Mouse (Mus musculus): ENCODE measurements at regions not wholly inside any gene's neighbourhood (a gene's known extent, or its start where the extent isn't known, plus 50 kb on each side); places are given as distances from the start of the nearest gene placed in this dataset.

GRCm38 (mm10) chr12:106445976-106446375, 435.9 kb downstream of the Vrk1 start:
- Histone ChIP-seq H3K9me3 (ENCODE audit: control insufficient read depth, low read length) (no peaks in the 10 kb centered on the region; the same call in 1 of the 2 replicates), H3K27me3 (ENCODE audit: control insufficient read depth, insufficient read depth, low read length) (no peaks in the 10 kb centered on the region), H3K9ac (ENCODE audit: low read length) (no peak overlapping the region), H3K4me2 (no peak overlapping the region), H3K4me1 (ENCODE audit: control insufficient read depth, insufficient read depth, low read length) (no peaks in the 10 kb centered on the region), H3K27ac (ENCODE audit: low read depth, low read length) (no peak overlapping the region), H3K4me3 (ENCODE audit: low read depth, low read length) (no peak overlapping the region), H3K36me3 (ENCODE audit: control insufficient read depth, insufficient read depth, low read length) (no peaks in the 10 kb centered on the region)
- no peak for ATAC-seq (ENCODE audit: low FRiP score)
- WGBS = 67% methylated on average over 10 of the region's 10 CpGs
- DNase-seq (ENCODE audit: low spot score, missing footprints) = no peak

GRCm38 (mm10) chr12:106446876-106447532, 437.0 kb downstream of the Vrk1 start:
- H3K27ac ChIP-seq (ENCODE audit: low read depth, low read length) = no peak overlapping the region
- DNase-seq (ENCODE audit: low spot score, missing footprints) (no peak), ATAC-seq (ENCODE audit: low FRiP score) (0 out of 2 replicates have a peak, but pooled peaks have one; percentile 7)
- no peaks in the 10 kb centered on the region for H3K27me3 ChIP-seq (ENCODE audit: control insufficient read depth, insufficient read depth, low read length)
- no peaks in the 10 kb centered on the region; the same call in 1 of the 2 replicates for H3K9me3 ChIP-seq (ENCODE audit: control insufficient read depth, low read length)
- no peaks in the 10 kb centered on the region for H3K4me1 ChIP-seq (ENCODE audit: control insufficient read depth, insufficient read depth, low read length)
- no peaks in the 10 kb centered on the region for H3K36me3 ChIP-seq (ENCODE audit: control insufficient read depth, insufficient read depth, low read length)
- no peak overlapping the region for H3K9ac ChIP-seq (ENCODE audit: low read length)
- 65% methylated on average over 20 of the region's 20 CpGs for WGBS
- H3K4me3 ChIP-seq (ENCODE audit: low read depth, low read length) = no peak overlapping the region
- no peak overlapping the region for H3K4me2 ChIP-seq

- Histone ChIP-seq H3K4me3 (ENCODE audit: low read depth, low read length) (no peak overlapping the region), H3K27me3 (ENCODE audit: control insufficient read depth, insufficient read depth, low read length) (no peaks in the 10 kb centered on the region), H3K27ac (ENCODE audit: low read depth, low read length) (no peak overlapping the region), H3K9me3 (ENCODE audit: control insufficient read depth, low read length) (no peaks in the 10 kb centered on the region; the same call in 1 of the 2 replicates), H3K9ac (ENCODE audit: low read length) (no peak overlapping the region), H3K4me2 (no peak overlapping the region), H3K4me1 (ENCODE audit: control insufficient read depth, insufficient read depth, low read length) (no peaks in the 10 kb centered on the region), H3K36me3 (ENCODE audit: control insufficient read depth, insufficient read depth, low read length) (no peaks in the 10 kb centered on the region)
- 90% methylated on average over 6 of the region's 6 CpGs for WGBS
- DNase-seq (ENCODE audit: low spot score, missing footprints) (no peak), ATAC-seq (ENCODE audit: low FRiP score) (no peak)
These were observed 438.5 kb downstream of the Vrk1 start for GRCm38 (mm10) chr12:106448551-106448950.

DNA sequence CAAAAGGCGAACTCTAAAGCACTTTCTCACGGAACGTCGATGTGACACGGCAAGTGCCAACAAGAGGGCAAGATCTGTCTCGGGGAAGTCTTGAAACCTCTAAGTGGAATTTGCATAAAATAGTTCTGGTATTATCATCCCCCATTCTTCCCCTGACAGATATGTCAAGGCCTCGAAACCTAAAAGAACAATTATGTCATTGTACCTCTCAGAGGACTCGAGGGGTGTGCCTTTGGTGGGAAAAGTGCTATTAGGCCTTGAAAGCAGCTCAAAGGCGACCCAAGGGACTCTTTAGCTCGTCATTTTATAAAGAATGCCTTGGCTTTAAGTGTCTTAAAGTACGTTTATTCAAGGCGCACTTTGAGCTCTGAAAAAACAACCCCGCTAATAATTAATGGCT, 443.5 kb downstream of the Vrk1 start:
- ATAC-seq (ENCODE audit: low FRiP score) = no peak
- Histone ChIP-seq H3K4me3 (ENCODE audit: low read depth, low read length) (no peak overlapping the region), H3K9me3 (ENCODE audit: control insufficient read depth, low read length) (no peaks in the 10 kb centered on the region), H3K36me3 (ENCODE audit: control insufficient read depth, insufficient read depth, low read length) (no peaks in the 10 kb centered on the region), H3K9ac (ENCODE audit: low read length) (no peak overlapping the region), H3K27ac (ENCODE audit: low read depth, low read length) (no peak overlapping the region), H3K4me1 (ENCODE audit: control insufficient read depth, insufficient read depth, low read length) (no peaks in the 10 kb centered on the region), H3K4me2 (no peak overlapping the region), H3K27me3 (ENCODE audit: control insufficient read depth, insufficient read depth, low read length) (no peaks in the 10 kb centered on the region)
- WGBS = 69% methylated on average over 13 of the region's 13 CpGs
- no peak for DNase-seq (ENCODE audit: low spot score, missing footprints)

- Histone ChIP-seq H3K9ac (ENCODE audit: low read length) (no peak overlapping the region), H3K4me2 (no peak overlapping the region), H3K4me3 (ENCODE audit: low read depth, low read length) (no peak overlapping the region), H3K27me3 (ENCODE audit: control insufficient read depth, insufficient read depth, low read length) (no peaks in the 10 kb centered on the region), H3K36me3 (ENCODE audit: control insufficient read depth, insufficient read depth, low read length) (no peaks in the 10 kb centered on the region), H3K4me1 (ENCODE audit: control insufficient read depth, insufficient read depth, low read length) (peaks cover 13% of the 10 kb centered on the region), H3K27ac (ENCODE audit: low read depth, low read length) (no peak overlapping the region), H3K9me3 (ENCODE audit: control insufficient read depth, low read length) (no peaks in the 10 kb centered on the region)
- 38% methylated on average over 6 of the region's 6 CpGs for WGBS
- DNase-seq (ENCODE audit: low spot score, missing footprints) (peak; percentile 17), ATAC-seq (ENCODE audit: low FRiP score) (no peak)
These were observed 448.2 kb downstream of the Vrk1 start for GRCm38 (mm10) chr12:106458215-106458614.

- DNase-seq (ENCODE audit: low spot score, missing footprints) (peak; percentile 60), ATAC-seq (ENCODE audit: low FRiP score) (no peak)
- Histone ChIP-seq H3K4me2 (no peak overlapping the region), H3K36me3 (ENCODE audit: control insufficient read depth, insufficient read depth, low read length) (no peaks in the 10 kb centered on the region), H3K4me3 (ENCODE audit: low read depth, low read length) (no peak overlapping the region), H3K27me3 (ENCODE audit: control insufficient read depth, insufficient read depth, low read length) (no peaks in the 10 kb centered on the region), H3K9ac (ENCODE audit: low read length) (no peak overlapping the region), H3K4me1 (ENCODE audit: control insufficient read depth, insufficient read depth, low read length) (peaks cover 17% of the 10 kb centered on the region), H3K27ac (ENCODE audit: low read depth, low read length) (no peak overlapping the region), H3K9me3 (ENCODE audit: control insufficient read depth, low read length) (no peaks in the 10 kb centered on the region)
- 80% methylated on average over 7 of the region's 7 CpGs for WGBS
These were observed 450.6 kb downstream of the Vrk1 start for GRCm38 (mm10) chr12:106460650-106461049.

DNA sequence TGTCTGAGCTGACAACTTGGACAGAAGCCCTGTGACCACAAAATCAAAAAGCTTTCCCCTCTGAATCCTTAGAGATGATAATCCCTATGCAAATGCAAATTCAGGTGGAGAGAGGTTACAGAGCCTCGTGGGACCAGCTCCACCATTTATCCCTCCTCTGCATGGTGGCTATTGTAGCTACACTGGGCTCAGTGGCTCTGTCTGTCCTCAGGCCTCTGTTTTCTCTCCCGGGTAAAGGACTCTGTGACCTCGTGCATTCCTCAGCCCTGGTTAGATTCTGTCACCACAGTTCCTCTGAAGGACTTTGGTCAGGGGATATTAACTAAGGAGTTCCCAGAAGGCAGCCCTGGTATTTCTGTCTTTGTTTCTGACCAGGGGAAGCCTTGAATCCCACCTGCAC, 452.3 kb downstream of the Vrk1 start:
- Histone ChIP-seq H3K9me3 (ENCODE audit: control insufficient read depth, low read length) (no peaks in the 10 kb centered on the region), H3K27me3 (ENCODE audit: control insufficient read depth, insufficient read depth, low read length) (no peaks in the 10 kb centered on the region), H3K4me3 (ENCODE audit: low read depth, low read length) (no peak overlapping the region), H3K4me2 (no peak overlapping the region), H3K4me1 (ENCODE audit: control insufficient read depth, insufficient read depth, low read length) (peaks cover 17% of the 10 kb centered on the region), H3K27ac (ENCODE audit: low read depth, low read length) (peak overlapping the region; percentile 52; the same call in 1 of the 2 replicates), H3K9ac (ENCODE audit: low read length) (peak overlapping the region; percentile 4; the same call in 1 of the 2 replicates), H3K36me3 (ENCODE audit: control insufficient read depth, insufficient read depth, low read length) (no peaks in the 10 kb centered on the region)
- peak; percentile 89 for DNase-seq (ENCODE audit: low spot score, missing footprints)
- WGBS = 6% methylated on average over 3 of the region's 3 CpGs
- ATAC-seq (ENCODE audit: low FRiP score) = peak; percentile 90

GRCm38 (mm10) chr12:106464701-106465100, 454.7 kb downstream of the Vrk1 start:
- Histone ChIP-seq H3K9me3 (ENCODE audit: control insufficient read depth, low read length) (no peaks in the 10 kb centered on the region), H3K4me1 (ENCODE audit: control insufficient read depth, insufficient read depth, low read length) (peaks cover 32% of the 10 kb centered on the region), H3K4me3 (ENCODE audit: low read depth, low read length) (no peak overlapping the region), H3K27ac (ENCODE audit: low read depth, low read length) (no peak overlapping the region), H3K36me3 (ENCODE audit: control insufficient read depth, insufficient read depth, low read length) (no peaks in the 10 kb centered on the region), H3K27me3 (ENCODE audit: control insufficient read depth, insufficient read depth, low read length) (no peaks in the 10 kb centered on the region), H3K9ac (ENCODE audit: low read length) (no peak overlapping the region), H3K4me2 (no peak overlapping the region)
- 47% methylated on average over 11 of the region's 11 CpGs for WGBS
- no peak for ATAC-seq (ENCODE audit: low FRiP score)
- peak; percentile 66 for DNase-seq (ENCODE audit: low spot score, missing footprints)

DNA sequence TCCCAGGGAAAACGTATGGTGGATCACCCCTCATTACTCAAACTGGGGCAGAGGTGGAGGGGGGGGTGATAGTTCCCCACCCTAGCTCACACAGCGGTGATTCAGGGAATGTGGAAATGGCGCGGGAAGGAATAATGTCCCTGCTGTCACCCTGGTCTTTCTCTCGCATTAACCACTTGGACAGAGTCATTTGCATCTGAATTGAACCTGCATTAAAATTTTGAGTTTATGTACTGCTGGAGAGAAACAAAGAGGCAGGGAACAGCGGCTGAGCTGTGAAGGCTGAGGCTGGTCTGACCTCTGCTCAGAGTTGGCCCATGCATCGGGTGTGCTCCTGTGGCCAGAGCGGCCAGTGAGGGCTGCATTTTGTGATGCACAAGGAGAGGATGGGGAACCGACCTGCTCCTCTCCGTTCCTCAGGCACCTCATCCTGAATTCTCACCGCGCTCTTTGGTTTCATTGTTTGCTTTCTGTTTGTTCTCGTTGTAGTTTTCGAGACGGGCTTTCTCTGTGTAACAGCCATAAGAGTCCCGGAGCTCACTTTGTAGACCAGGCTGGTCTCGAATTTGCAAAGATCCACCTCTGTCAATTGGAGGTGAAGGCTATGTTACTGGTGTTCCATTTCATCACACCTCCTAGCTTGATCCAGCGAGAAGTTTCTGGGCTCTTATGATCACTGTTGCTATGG, 458.3 kb downstream of the Vrk1 start:
- WGBS = 32% methylated on average over 18 of the region's 18 CpGs
- H3K27ac ChIP-seq (ENCODE audit: low read depth, low read length) = no peak overlapping the region; the same call in 1 of the 2 replicates
- H3K36me3 ChIP-seq (ENCODE audit: control insufficient read depth, insufficient read depth, low read length) = no peaks in the 10 kb centered on the region
- H3K4me3 ChIP-seq (ENCODE audit: low read depth, low read length) = no peak overlapping the region
- ATAC-seq (ENCODE audit: low FRiP score) = peak; percentile 71
- no peaks in the 10 kb centered on the region for H3K27me3 ChIP-seq (ENCODE audit: control insufficient read depth, insufficient read depth, low read length)
- H3K9me3 ChIP-seq (ENCODE audit: control insufficient read depth, low read length) = no peaks in the 10 kb centered on the region
- DNase-seq (ENCODE audit: low spot score, missing footprints) = peak; percentile 90
- peak overlapping the region; percentile 36; the same call in 1 of the 2 replicates for H3K9ac ChIP-seq (ENCODE audit: low read length)
- H3K4me2 ChIP-seq = no peak overlapping the region; the same call in 1 of the 2 replicates
- peaks cover 19% of the 10 kb centered on the region for H3K4me1 ChIP-seq (ENCODE audit: control insufficient read depth, insufficient read depth, low read length)
